Mouse (Mus musculus) testis, adult 10 weeks (tissue): Measurements from ENCODE around the gene Kifc3. TPM values are rescaled to one million over a fixed set of nuclear protein-coding genes. Genes with fewer than 3 reads are reported as not detected.

Experiments used
- polyA plus RNA-seq: library from polyadenylated mRNA; stranded (reverse); fragments of 350-450 nt; fragmentation: Illumina TruSeq; extraction: RNeasy Lipid Tissue Mini Kit (QIAGEN cat#74804); gene quantifications from one replicate; pipeline ENCODE4 v1.2.3, GENCODE M21; 2014; ENCODE audit warnings: low read depth, low replicate concordance

The Kifc3 gene
- 0.98 TPM for polyA plus RNA-seq

GRCm38 (mm10) chr8:95202649-95203275, at the start of gene Kifc3:
TSS of gene Kifc3 (minus strand) at chr8:95202812.

GRCm38 (mm10) chr8:95080381-95081341, 122.0 kb downstream of the Kifc3 start, which contains the start of gene Katnb1:
TSS of gene Katnb1 (plus strand) at chr8:95081186.

GRCm38 (mm10) chr8:95054927-95055510, 147.6 kb downstream of the Kifc3 start, which contains the start of gene Drc7:
TSS of gene Drc7 (plus strand) at chr8:95055103.

Other genes with a start within 250 kb of the Kifc3 start
- 3.3 TPM for gene Adgrg1, start 228.1 kb downstream of the Kifc3 start, polyA plus RNA-seq
- gene Adgrg3, start 185.1 kb downstream of the Kifc3 start, polyA plus RNA-seq: not detected
- 10.0 TPM for gene Drc7, start 147.7 kb downstream of the Kifc3 start, polyA plus RNA-seq
- gene Katnb1, start 121.6 kb downstream of the Kifc3 start, polyA plus RNA-seq: 1.5 TPM
- gene Cngb1, start 103.8 kb upstream of the Kifc3 start, polyA plus RNA-seq: 0.81 TPM
- 6.2 TPM for gene Tepp, start 107.8 kb upstream of the Kifc3 start, polyA plus RNA-seq
- gene Zfp319, start 129.1 kb upstream of the Kifc3 start, polyA plus RNA-seq: 0.71 TPM
- 3.2 TPM for gene Usb1, start 129.5 kb upstream of the Kifc3 start, polyA plus RNA-seq
- not detected for gene Mmp15, start 149.5 kb upstream of the Kifc3 start, polyA plus RNA-seq
- gene Cfap20, start 232.1 kb upstream of the Kifc3 start, polyA plus RNA-seq: 141 TPM